In genomic region chr2:91456491-91457100, GRCm38 (mm10) we compare ENCODE assay signal across 9 mouse cellular contexts. TPM values are rescaled to one million over a fixed set of nuclear protein-coding genes. Genes with fewer than 3 reads are reported as not detected.
DNase-seq lines count a peak whose midpoint lies in the region; ATAC-seq and TF ChIP-seq lines count a peak whose summit lies in the region.
"Had no signal": no experiment of that assay in that cellular context is flagged by ENCODE, and none has a peak within 500 bp of the region (broad histone marks: within the 10 kb centered on the region; RNA-seq: fewer than 3 reads in every experiment).

No protein-coding gene starts in this region.

- intact Hi-C loops in heart, postnatal 36 days (cut with DNase I) = no loop called here

- TF ChIP-seq CTCF in heart, postnatal 0 days (IDR thresholded peaks at IDR 0.05; ENCODE audit: low read depth) = no peak

- H3K36me3 ChIP-seq in heart, postnatal 0 days (replicated peaks; ENCODE audit: control insufficient read depth, insufficient read depth, low read length) = no peaks in the 10 kb centered on the region
- peaks cover 6% of the 10 kb centered on the region for H3K36me3 ChIP-seq in embryonic facial prominence, embryonic 10.5 days (replicated peaks)
- no peaks in the 10 kb centered on the region for H3K36me3 ChIP-seq in intestine, embryonic 14.5 days (ENCODE audit: control insufficient read depth, insufficient read depth, low read length)
- no peaks in the 10 kb centered on the region for H3K36me3 ChIP-seq in midbrain, embryonic 16.5 days (ENCODE audit: control insufficient read depth, insufficient read depth, low read length)

- DNase-seq in heart, postnatal 0 days (ENCODE audit: low spot score) = no peak
- no peak for DNase-seq in heart, postnatal 36 days
- no peak for DNase-seq in embryonic facial prominence, embryonic 10.5 days (ENCODE audit: low spot score)
- no peak for DNase-seq in intestine, embryonic 14.5 days (ENCODE audit: low spot score)
- no peak for DNase-seq in adrenal gland, postnatal 25 days
- DNase-seq in T-cell, adult 2 months (ENCODE audit: low spot score) = no peak
- DNase-seq in spleen, postnatal 10 days (ENCODE audit: low spot score in 2 of 2) = no peak
- DNase-seq: cerebellum, adult 11-12 months had no signal

- 0 out of 2 replicates have a peak overlapping the region, but pooled peaks have one; percentile 76 for H3K9ac ChIP-seq in heart, postnatal 0 days (replicated peaks; ENCODE audit: low read depth, low read length)
- H3K9ac ChIP-seq in intestine, embryonic 14.5 days (ENCODE audit: low read length) = peak overlapping the region; percentile 72; the same call in 1 of the 2 replicates
- no peak overlapping the region for H3K9ac ChIP-seq in midbrain, embryonic 16.5 days (ENCODE audit: low read depth, low read length)

- H3K4me3 ChIP-seq in heart, postnatal 0 days (ENCODE audit: low read depth, low read length) = peak overlapping the region; percentile 82
- peak overlapping the region; percentile 91 for H3K4me3 ChIP-seq in embryonic facial prominence, embryonic 10.5 days
- H3K4me3 ChIP-seq in intestine, embryonic 14.5 days (ENCODE audit: low read depth, low read length) = peak overlapping the region; percentile 88
- peak overlapping the region; percentile 54 for H3K4me3 ChIP-seq in midbrain, embryonic 16.5 days (ENCODE audit: low read depth, low read length)

- peak overlapping the region; percentile 85 for H3K27ac ChIP-seq in heart, postnatal 0 days (ENCODE audit: low read depth)
- peak overlapping the region; percentile 96 for H3K27ac ChIP-seq in embryonic facial prominence, embryonic 10.5 days (replicated peaks)
- peak overlapping the region; percentile 90; the same call in 1 of the 2 replicates for H3K27ac ChIP-seq in intestine, embryonic 14.5 days (ENCODE audit: low read depth)
- no peak overlapping the region for H3K27ac ChIP-seq in midbrain, embryonic 16.5 days (ENCODE audit: low read length)

- H3K27me3 ChIP-seq in heart, postnatal 0 days (ENCODE audit: control insufficient read depth, insufficient read depth, low read length) = no peaks in the 10 kb centered on the region
- H3K27me3 ChIP-seq in embryonic facial prominence, embryonic 10.5 days (replicated peaks; ENCODE audit: low read depth, poor library complexity, severe bottlenecking) = no peaks in the 10 kb centered on the region; the same call in 1 of the 2 replicates
- H3K27me3 ChIP-seq in intestine, embryonic 14.5 days (replicated peaks; ENCODE audit: control insufficient read depth, insufficient read depth, low read length) = no peaks in the 10 kb centered on the region
- no peaks in the 10 kb centered on the region; the same call in 1 of the 2 replicates for H3K27me3 ChIP-seq in midbrain, embryonic 16.5 days (ENCODE audit: control insufficient read depth, insufficient read depth, low read depth, low read length)

- ATAC-seq in heart, postnatal 0 days (ENCODE audit: insufficient read depth, low read depth) = no peak
- ATAC-seq in intestine, embryonic 14.5 days (replicated peaks; ENCODE audit: low FRiP score, low TSS enrichment, low read depth) = no peak
- no peak for ATAC-seq in midbrain, embryonic 16.5 days

- peak overlapping the region; percentile 94 for H3K4me2 ChIP-seq in heart, postnatal 0 days (ENCODE audit: low read depth, low read length)
- H3K4me2 ChIP-seq in intestine, embryonic 14.5 days (ENCODE audit: low read length) = peak overlapping the region; percentile 68
- peak overlapping the region; percentile 83 for H3K4me2 ChIP-seq in midbrain, embryonic 16.5 days (ENCODE audit: low read length)

- TF ChIP-seq EP300 in heart, postnatal 0 days (IDR thresholded peaks at IDR 0.05; ENCODE audit: low read depth) = no peak

- H3K9me3 ChIP-seq in heart, postnatal 0 days (replicated peaks; ENCODE audit: control insufficient read depth, low read length) = no peaks in the 10 kb centered on the region
- peaks cover 3% of the 10 kb centered on the region; the same call in 1 of the 2 replicates for H3K9me3 ChIP-seq in embryonic facial prominence, embryonic 10.5 days
- no peaks in the 10 kb centered on the region for H3K9me3 ChIP-seq in intestine, embryonic 14.5 days (ENCODE audit: control insufficient read depth, low read length)
- no peaks in the 10 kb centered on the region for H3K9me3 ChIP-seq in midbrain, embryonic 16.5 days (replicated peaks; ENCODE audit: control insufficient read depth, low read length, poor library complexity, severe bottlenecking)

- peaks cover 29% of the 10 kb centered on the region for H3K4me1 ChIP-seq in heart, postnatal 0 days (ENCODE audit: control insufficient read depth, insufficient read depth)
- H3K4me1 ChIP-seq in embryonic facial prominence, embryonic 10.5 days = peaks cover 59% of the 10 kb centered on the region
- peaks cover 23% of the 10 kb centered on the region; the same call in 1 of the 2 replicates for H3K4me1 ChIP-seq in intestine, embryonic 14.5 days (replicated peaks; ENCODE audit: control insufficient read depth, insufficient read depth, low read length)
- peaks cover 22% of the 10 kb centered on the region for H3K4me1 ChIP-seq in midbrain, embryonic 16.5 days (ENCODE audit: control insufficient read depth, insufficient read depth, low read length)

- WGBS in heart, postnatal 0 days = 55% methylated on average over 9 of the region's 9 CpGs
- 46% methylated on average over 9 of the region's 9 CpGs for WGBS in embryonic facial prominence, embryonic 10.5 days
- WGBS in intestine, embryonic 14.5 days = 45% methylated on average over 9 of the region's 9 CpGs
- WGBS in midbrain, embryonic 16.5 days = 45% methylated on average over 9 of the region's 9 CpGs

RNA-seq across cellular contexts. Expression of gene Lrp4, which starts 0.7 kb away (rescaled TPM):
- total RNA-seq in heart, postnatal 0 days (2014; rRNA removed; ENCODE audit: low replicate concordance) = 12.2 and 22.3 TPM in 2 replicates
- polyA plus RNA-seq in heart, postnatal 0 days (2015; fragmentation: Nextera tagmentation; extraction: Ambion mirVana) = 2.7 and 2.8 TPM in 2 replicates
- 10 to 100 TPM; 10.6 to 11.5 TPM for total RNA-seq in heart, postnatal 36 days (2021)
- 8.3 and 8.4 TPM in 2 replicates for polyA plus RNA-seq in embryonic facial prominence, embryonic 10.5 days (2016; fragmentation: Nextera tagmentation; extraction: Ambion mirVana)
- 7.8 and 8.5 TPM in 2 replicates for polyA plus RNA-seq in intestine, embryonic 14.5 days (2014; fragmentation: Nextera tagmentation; extraction: Ambion mirVana)
- polyA plus RNA-seq in midbrain, embryonic 16.5 days (2015; fragmentation: Nextera tagmentation; extraction: Ambion mirVana) = 3.6 and 5.0 TPM in 2 replicates
- 4.7 and 5.2 TPM in 2 replicates for total RNA-seq in adrenal gland, postnatal 25 days (2021)

RNA-seq across cellular contexts. Expression of gene 1110051M20Rik, which starts 12.1 kb away (rescaled TPM):
- total RNA-seq in heart, postnatal 0 days (2014; rRNA removed; ENCODE audit: low replicate concordance) = 24.5 and 32.0 TPM in 2 replicates
- 24.6 and 27.8 TPM in 2 replicates for polyA plus RNA-seq in heart, postnatal 0 days (2015; fragmentation: Nextera tagmentation; extraction: Ambion mirVana)
- 10 to 100 TPM in 1 of 2 experiments, 1 to 10 TPM in 1; 9.4 to 12.1 TPM for total RNA-seq in heart, postnatal 36 days (2021)
- polyA plus RNA-seq in embryonic facial prominence, embryonic 10.5 days (2016; fragmentation: Nextera tagmentation; extraction: Ambion mirVana) = 75.3 and 76.9 TPM in 2 replicates
- 53.1 and 64.5 TPM in 2 replicates for polyA plus RNA-seq in intestine, embryonic 14.5 days (2014; fragmentation: Nextera tagmentation; extraction: Ambion mirVana)
- polyA plus RNA-seq in midbrain, embryonic 16.5 days (2015; fragmentation: Nextera tagmentation; extraction: Ambion mirVana) = 173 and 178 TPM in 2 replicates
- total RNA-seq in adrenal gland, postnatal 25 days (2021) = 13.6 and 20.7 TPM in 2 replicates
